Mouse (Mus musculus) heart, postnatal 0 days (tissue): ENCODE data around the gene Lyrm7.

Experiments used
- CTCF ChIP-seq: IDR thresholded peaks from 2 replicates; pipeline ENCODE4 v1.5.1; 2016; ENCODE audit warnings: antibody characterized with exemption, control low read depth, low read depth
- EP300 ChIP-seq: IDR thresholded peaks from 2 replicates; pipeline ENCODE4 v1.6.1; 2016; ENCODE audit warnings: antibody characterized with exemption, low read depth

- TF ChIP-seq EP300 = no peak
- no peak for TF ChIP-seq CTCF
Observed at GRCm38 (mm10) chr11:54840891-54841290, 19.8 kb downstream of the Lyrm7 start.
